Mouse (Mus musculus): Measurements from ENCODE around the gene Gprc5b. TPM values are rescaled to one million over a fixed set of nuclear protein-coding genes. Genes with fewer than 3 reads are reported as not detected.

Gprc5b gene
- polyA plus RNA-seq, 1 experiment from 2014 or later: 9.5 TPM

- WGBS: 53% methylated on average over 4 of the region's 4 CpGs
These were observed 58.2 kb downstream of the Gprc5b start for GRCm38 (mm10) chr7:118936844-118937243.

GRCm38 (mm10) chr7:118935306-118935705, 59.7 kb downstream of the Gprc5b start:
- H3K4me1 ChIP-seq (ENCODE audit: control insufficient read depth, insufficient read depth, low read length): no peaks in the 10 kb centered on the region
- H3K27me3 ChIP-seq (ENCODE audit: control insufficient read depth, insufficient read depth, low read length): no peaks in the 10 kb centered on the region
- H3K9me3 ChIP-seq (ENCODE audit: control insufficient read depth, low read length): no peaks in the 10 kb centered on the region
- no peak for ATAC-seq (ENCODE audit: insufficient number of reproducible peaks, low FRiP score, low TSS enrichment, low read depth)
- no peak overlapping the region for H3K27ac ChIP-seq (replicated peaks; ENCODE audit: low read depth, low read length)
- no peak for DNase-seq (ENCODE audit: low spot score)
- H3K4me3 ChIP-seq (ENCODE audit: low read depth, low read length): no peak overlapping the region
- H3K4me2 ChIP-seq (ENCODE audit: low read depth, severe bottlenecking): no peak overlapping the region
- no peak overlapping the region for H3K9ac ChIP-seq (ENCODE audit: low read length)
- 74% methylated on average over 2 of the region's 2 CpGs for WGBS
- no peaks in the 10 kb centered on the region for H3K36me3 ChIP-seq (ENCODE audit: control insufficient read depth, insufficient read depth, low read length)

More at GRCm38 (mm10) chr7:118936844-118937243, 58.2 kb downstream of the Gprc5b start:
- H3K9me3 ChIP-seq (ENCODE audit: control insufficient read depth, low read length): no peaks in the 10 kb centered on the region
- H3K27me3 ChIP-seq (ENCODE audit: control insufficient read depth, insufficient read depth, low read length): no peaks in the 10 kb centered on the region
- no peaks in the 10 kb centered on the region for H3K4me1 ChIP-seq (ENCODE audit: control insufficient read depth, insufficient read depth, low read length)
- H3K4me3 ChIP-seq (ENCODE audit: low read depth, low read length): no peak overlapping the region
- ATAC-seq (ENCODE audit: insufficient number of reproducible peaks, low FRiP score, low TSS enrichment, low read depth) (no peak), DNase-seq (ENCODE audit: low spot score) (no peak)
- H3K36me3 ChIP-seq (ENCODE audit: control insufficient read depth, insufficient read depth, low read length): no peaks in the 10 kb centered on the region
- H3K9ac ChIP-seq (ENCODE audit: low read length): no peak overlapping the region
- no peak overlapping the region for H3K27ac ChIP-seq (replicated peaks; ENCODE audit: low read depth, low read length)
- no peak overlapping the region for H3K4me2 ChIP-seq (ENCODE audit: low read depth, severe bottlenecking)

- DNase-seq (ENCODE audit: low spot score): no peak
- WGBS: 84% methylated on average over 17 of the region's 17 CpGs
- Histone ChIP-seq H3K4me3 (ENCODE audit: low read depth, low read length) (no peak overlapping the region), H3K9me3 (ENCODE audit: control insufficient read depth, low read length) (no peaks in the 10 kb centered on the region), H3K4me2 (ENCODE audit: low read depth, severe bottlenecking) (no peak overlapping the region), H3K4me1 (ENCODE audit: control insufficient read depth, insufficient read depth, low read length) (no peaks in the 10 kb centered on the region), H3K27ac (replicated peaks; ENCODE audit: low read depth, low read length) (no peak overlapping the region), H3K27me3 (ENCODE audit: control insufficient read depth, insufficient read depth, low read length) (no peaks in the 10 kb centered on the region), H3K36me3 (ENCODE audit: control insufficient read depth, insufficient read depth, low read length) (no peaks in the 10 kb centered on the region), H3K9ac (ENCODE audit: low read length) (no peak overlapping the region)
- no peak for ATAC-seq (ENCODE audit: insufficient number of reproducible peaks, low FRiP score, low TSS enrichment, low read depth)
These were observed 63.3 kb downstream of the Gprc5b start for GRCm38 (mm10) chr7:118931502-118932395.

GRCm38 (mm10) chr7:118929601-118930311, 65.3 kb downstream of the Gprc5b start:
- Histone ChIP-seq H3K27me3 (ENCODE audit: control insufficient read depth, insufficient read depth, low read length) (no peaks in the 10 kb centered on the region), H3K9me3 (ENCODE audit: control insufficient read depth, low read length) (no peaks in the 10 kb centered on the region), H3K9ac (ENCODE audit: low read length) (no peak overlapping the region), H3K27ac (replicated peaks; ENCODE audit: low read depth, low read length) (no peak overlapping the region), H3K36me3 (ENCODE audit: control insufficient read depth, insufficient read depth, low read length) (no peaks in the 10 kb centered on the region), H3K4me1 (ENCODE audit: control insufficient read depth, insufficient read depth, low read length) (no peaks in the 10 kb centered on the region), H3K4me3 (ENCODE audit: low read depth, low read length) (no peak overlapping the region), H3K4me2 (ENCODE audit: low read depth, severe bottlenecking) (no peak overlapping the region)
- DNase-seq (ENCODE audit: low spot score) (peak; percentile 23), ATAC-seq (ENCODE audit: insufficient number of reproducible peaks, low FRiP score, low TSS enrichment, low read depth) (no peak)
- WGBS: 35% methylated on average over 16 of the region's 16 CpGs

- Histone ChIP-seq H3K27me3 (ENCODE audit: control insufficient read depth, insufficient read depth, low read length) (no peaks in the 10 kb centered on the region), H3K9ac (ENCODE audit: low read length) (no peak overlapping the region), H3K36me3 (ENCODE audit: control insufficient read depth, insufficient read depth, low read length) (no peaks in the 10 kb centered on the region), H3K4me2 (ENCODE audit: low read depth, severe bottlenecking) (no peak overlapping the region), H3K4me1 (ENCODE audit: control insufficient read depth, insufficient read depth, low read length) (no peaks in the 10 kb centered on the region), H3K9me3 (ENCODE audit: control insufficient read depth, low read length) (no peaks in the 10 kb centered on the region), H3K27ac (replicated peaks; ENCODE audit: low read depth, low read length) (no peak overlapping the region), H3K4me3 (ENCODE audit: low read depth, low read length) (no peak overlapping the region)
- DNase-seq (ENCODE audit: low spot score) (no peak), ATAC-seq (ENCODE audit: insufficient number of reproducible peaks, low FRiP score, low TSS enrichment, low read depth) (no peak)
- WGBS: 70% methylated on average over 8 of the region's 8 CpGs
These were observed 66.1 kb downstream of the Gprc5b start for GRCm38 (mm10) chr7:118928916-118929315.

- no peaks in the 10 kb centered on the region for H3K36me3 ChIP-seq (ENCODE audit: control insufficient read depth, insufficient read depth, low read length)
- no peak overlapping the region for H3K27ac ChIP-seq (replicated peaks; ENCODE audit: low read depth, low read length)
- WGBS: 91% methylated on average over 3 of the region's 3 CpGs
- H3K9me3 ChIP-seq (ENCODE audit: control insufficient read depth, low read length): no peaks in the 10 kb centered on the region
- H3K4me1 ChIP-seq (ENCODE audit: control insufficient read depth, insufficient read depth, low read length): no peaks in the 10 kb centered on the region
- ATAC-seq (ENCODE audit: insufficient number of reproducible peaks, low FRiP score, low TSS enrichment, low read depth) (no peak), DNase-seq (ENCODE audit: low spot score) (no peak)
- H3K9ac ChIP-seq (ENCODE audit: low read length): no peak overlapping the region
- H3K27me3 ChIP-seq (ENCODE audit: control insufficient read depth, insufficient read depth, low read length): no peaks in the 10 kb centered on the region
- no peak overlapping the region for H3K4me2 ChIP-seq (ENCODE audit: low read depth, severe bottlenecking)
- H3K4me3 ChIP-seq (ENCODE audit: low read depth, low read length): no peak overlapping the region
These were observed 66.7 kb downstream of the Gprc5b start for GRCm38 (mm10) chr7:118928316-118928715.

GRCm38 (mm10) chr7:118927279-118927678, 67.7 kb downstream of the Gprc5b start:
- no peak for DNase-seq (ENCODE audit: low spot score)
- H3K27ac ChIP-seq (replicated peaks; ENCODE audit: low read depth, low read length): no peak overlapping the region
- no peak overlapping the region for H3K9ac ChIP-seq (ENCODE audit: low read length)
- ATAC-seq (ENCODE audit: insufficient number of reproducible peaks, low FRiP score, low TSS enrichment, low read depth): no peak
- no peak overlapping the region for H3K4me2 ChIP-seq (ENCODE audit: low read depth, severe bottlenecking)
- H3K4me1 ChIP-seq (ENCODE audit: control insufficient read depth, insufficient read depth, low read length): no peaks in the 10 kb centered on the region
- H3K27me3 ChIP-seq (ENCODE audit: control insufficient read depth, insufficient read depth, low read length): no peaks in the 10 kb centered on the region
- no peaks in the 10 kb centered on the region for H3K36me3 ChIP-seq (ENCODE audit: control insufficient read depth, insufficient read depth, low read length)
- 89% methylated on average over 2 of the region's 2 CpGs for WGBS
- H3K4me3 ChIP-seq (ENCODE audit: low read depth, low read length): no peak overlapping the region
- no peaks in the 10 kb centered on the region for H3K9me3 ChIP-seq (ENCODE audit: control insufficient read depth, low read length)

- WGBS: 80% methylated on average over 6 of the region's 6 CpGs
- H3K4me1 ChIP-seq (ENCODE audit: control insufficient read depth, insufficient read depth, low read length): no peaks in the 10 kb centered on the region
These were observed 68.3 kb downstream of the Gprc5b start for GRCm38 (mm10) chr7:118926516-118927260.

More at GRCm38 (mm10) chr7:118926516-118927260, 68.3 kb downstream of the Gprc5b start:
- H3K9ac ChIP-seq (ENCODE audit: low read length): no peak overlapping the region
- H3K27ac ChIP-seq (replicated peaks; ENCODE audit: low read depth, low read length): no peak overlapping the region
- no peak for DNase-seq (ENCODE audit: low spot score)
- H3K27me3 ChIP-seq (ENCODE audit: control insufficient read depth, insufficient read depth, low read length): no peaks in the 10 kb centered on the region
- no peaks in the 10 kb centered on the region for H3K9me3 ChIP-seq (ENCODE audit: control insufficient read depth, low read length)
- H3K4me2 ChIP-seq (ENCODE audit: low read depth, severe bottlenecking): no peak overlapping the region
- H3K36me3 ChIP-seq (ENCODE audit: control insufficient read depth, insufficient read depth, low read length): no peaks in the 10 kb centered on the region
- H3K4me3 ChIP-seq (ENCODE audit: low read depth, low read length): no peak overlapping the region
- no peak for ATAC-seq (ENCODE audit: insufficient number of reproducible peaks, low FRiP score, low TSS enrichment, low read depth)
